In genomic region chr19:5424782-5425741, GRCm38 (mm10) we compare ENCODE assay signal across 8 mouse cellular contexts. TPM values are rescaled to one million over a fixed set of nuclear protein-coding genes. Genes with fewer than 3 reads are reported as not detected.
DNase-seq lines count a peak whose midpoint lies in the region; ATAC-seq and TF ChIP-seq lines count a peak whose summit lies in the region.

Drap1 (minus strand) TSS chr19:5424979.
AI837181 (plus strand) TSS chr19:5425144.

- ATAC-seq in heart, embryonic 12.5 days (ENCODE audit: insufficient number of reproducible peaks, low FRiP score), result peak; percentile 91
- ATAC-seq in kidney, postnatal 0 days (replicated peaks; ENCODE audit: low FRiP score, low read depth), result peak; percentile 85
- peak; percentile 90 for ATAC-seq in liver, embryonic 11.5 days (replicated peaks; ENCODE audit: low FRiP score)
- peak; percentile 92 for ATAC-seq in stomach, embryonic 14.5 days (ENCODE audit: insufficient number of reproducible peaks, insufficient read depth, low FRiP score, low read depth)

- peak within 1 kb of the TSS; percentile 91 for H3K27ac ChIP-seq in heart, embryonic 12.5 days (ENCODE audit: poor library complexity, severe bottlenecking)
- peak within 1 kb of the TSS; percentile 92 for H3K27ac ChIP-seq in kidney, postnatal 0 days
- H3K27ac ChIP-seq in liver, embryonic 11.5 days (ENCODE audit: low read depth, low read length), result peak within 1 kb of the TSS; percentile 83
- peak within 1 kb of the TSS; percentile 90 for H3K27ac ChIP-seq in stomach, embryonic 14.5 days (ENCODE audit: low read length)

- H3K9ac ChIP-seq in heart, embryonic 12.5 days, result peak within 1 kb of the TSS; percentile 91
- peak within 1 kb of the TSS; percentile 85 for H3K9ac ChIP-seq in kidney, postnatal 0 days (ENCODE audit: low read depth, low read length)
- peak within 1 kb of the TSS; percentile 91 for H3K9ac ChIP-seq in liver, embryonic 11.5 days (ENCODE audit: low read depth, low read length)
- H3K9ac ChIP-seq in stomach, embryonic 14.5 days (replicated peaks; ENCODE audit: low read depth, low read length), result peak within 1 kb of the TSS; percentile 92

- peaks cover 47% of the 10 kb centered on the region for H3K36me3 ChIP-seq in C2C12 (ENCODE audit: control insufficient read depth, insufficient read depth)
- peaks cover 45% of the 10 kb centered on the region for H3K36me3 ChIP-seq in erythroblast, embryonic 14.5 days (ENCODE audit: control insufficient read depth)
- peaks cover 50% of the 10 kb centered on the region for H3K36me3 ChIP-seq in heart, embryonic 12.5 days
- H3K36me3 ChIP-seq in kidney, postnatal 0 days (ENCODE audit: insufficient read depth, low read length), result peaks cover 23% of the 10 kb centered on the region; the same call in 1 of the 2 replicates
- peaks cover 19% of the 10 kb centered on the region; the same call in 1 of the 2 replicates for H3K36me3 ChIP-seq in liver, embryonic 11.5 days (ENCODE audit: control insufficient read depth, insufficient read depth, low read length)
- H3K36me3 ChIP-seq in stomach, embryonic 14.5 days (ENCODE audit: control insufficient read depth, insufficient read depth, low read length), result peaks cover 20% of the 10 kb centered on the region

- no peaks in the 10 kb centered on the region for H3K9me3 ChIP-seq in erythroblast, embryonic 14.5 days (ENCODE audit: control insufficient read depth, low read length)
- H3K9me3 ChIP-seq in heart, embryonic 12.5 days (replicated peaks), result no peaks in the 10 kb centered on the region
- no peaks in the 10 kb centered on the region for H3K9me3 ChIP-seq in kidney, postnatal 0 days (replicated peaks; ENCODE audit: low read length)
- no peaks in the 10 kb centered on the region for H3K9me3 ChIP-seq in liver, embryonic 11.5 days (ENCODE audit: control insufficient read depth, low read length)
- H3K9me3 ChIP-seq in stomach, embryonic 14.5 days (ENCODE audit: control insufficient read depth, low read depth, low read length), result no peaks in the 10 kb centered on the region

- H3ac ChIP-seq in C2C12 (ENCODE audit: control insufficient read depth, insufficient read length, low read depth), result peak within 1 kb of the TSS; percentile 94

- DNase-seq in brain, embryonic 14.5 days (ENCODE audit: low read depth), result peak; percentile 99
- peak; percentile 99 for DNase-seq in kidney, postnatal 0 days (ENCODE audit: low spot score)
- DNase-seq in liver, embryonic 11.5 days (ENCODE audit: low spot score), result peak; percentile 98
- DNase-seq in naive thymus-derived CD4-positive, alpha-beta T cell, adult 2 months (ENCODE audit: low read depth), result peak; percentile 97

- H3K4me3 ChIP-seq in C2C12 (ENCODE audit: insufficient read depth, poor library complexity, severe bottlenecking), result peak within 1 kb of the TSS; percentile 95
- H3K4me3 ChIP-seq in erythroblast, embryonic 14.5 days (replicated peaks), result peak within 1 kb of the TSS; percentile 89
- H3K4me3 ChIP-seq in heart, embryonic 12.5 days, result peak within 1 kb of the TSS; percentile 89
- H3K4me3 ChIP-seq in kidney, postnatal 0 days (replicated peaks; ENCODE audit: low read depth, low read length), result peak within 1 kb of the TSS; percentile 67
- peak within 1 kb of the TSS; percentile 88 for H3K4me3 ChIP-seq in liver, embryonic 11.5 days (ENCODE audit: low read depth, low read length)
- H3K4me3 ChIP-seq in stomach, embryonic 14.5 days (ENCODE audit: low read depth, low read length), result peak within 1 kb of the TSS; percentile 69

- peaks cover 36% of the 10 kb centered on the region for H3K79me3 ChIP-seq in C2C12 (ENCODE audit: low read depth)

- no peak for TF ChIP-seq CTCF in C2C12 (IDR thresholded peaks at IDR 0.05; ENCODE audit: control insufficient read depth, insufficient read depth, insufficient read length)
- TF ChIP-seq CTCF in brain, embryonic 14.5 days (IDR thresholded peaks at IDR 0.05; ENCODE audit: borderline replicate concordance, extremely low read depth, insufficient read depth, insufficient read length), result no peak
- no peak for TF ChIP-seq CTCF in kidney, postnatal 0 days (IDR thresholded peaks at IDR 0.05; ENCODE audit: low read depth)

- H3K27me3 ChIP-seq in C2C12 (ENCODE audit: control insufficient read depth, insufficient read depth, insufficient read length), result no peaks in the 10 kb centered on the region
- no peaks in the 10 kb centered on the region for H3K27me3 ChIP-seq in erythroblast, embryonic 14.5 days (ENCODE audit: control insufficient read depth)
- H3K27me3 ChIP-seq in heart, embryonic 12.5 days (replicated peaks), result no peaks in the 10 kb centered on the region
- no peaks in the 10 kb centered on the region for H3K27me3 ChIP-seq in kidney, postnatal 0 days (ENCODE audit: insufficient read depth, low read length)
- no peaks in the 10 kb centered on the region for H3K27me3 ChIP-seq in liver, embryonic 11.5 days (replicated peaks; ENCODE audit: control insufficient read depth, insufficient read depth, low read length)
- H3K27me3 ChIP-seq in stomach, embryonic 14.5 days (ENCODE audit: control insufficient read depth, insufficient read depth, low read length), result no peaks in the 10 kb centered on the region

- peaks cover 68% of the 10 kb centered on the region for H3K79me2 ChIP-seq in C2C12 (ENCODE audit: control insufficient read depth, insufficient read depth)

- peaks cover 42% of the 10 kb centered on the region for H3K4me1 ChIP-seq in erythroblast, embryonic 14.5 days (ENCODE audit: control insufficient read depth)
- peaks cover 29% of the 10 kb centered on the region for H3K4me1 ChIP-seq in heart, embryonic 12.5 days (replicated peaks)
- H3K4me1 ChIP-seq in kidney, postnatal 0 days (replicated peaks; ENCODE audit: insufficient read depth, low read length), result peaks cover 30% of the 10 kb centered on the region
- H3K4me1 ChIP-seq in liver, embryonic 11.5 days (replicated peaks; ENCODE audit: control insufficient read depth, insufficient read depth, low read length), result peaks cover 21% of the 10 kb centered on the region
- peaks cover 21% of the 10 kb centered on the region for H3K4me1 ChIP-seq in stomach, embryonic 14.5 days (ENCODE audit: control insufficient read depth, insufficient read depth, low read length)

- 0 out of 2 replicates have a peak, but pooled peaks have one; percentile 24 for TF ChIP-seq POLR2A in brain, embryonic 14.5 days (IDR thresholded peaks at IDR 0.05; ENCODE audit: borderline replicate concordance, extremely low read depth, insufficient read depth, insufficient read length, poor library complexity, severe bottlenecking)

- under 1% methylated on average over 77 of the region's 87 CpGs for WGBS in heart, embryonic 12.5 days
- under 1% methylated on average over 62 of the region's 87 CpGs for WGBS in kidney, postnatal 0 days
- WGBS in liver, embryonic 11.5 days, result under 1% methylated on average over 84 of the region's 87 CpGs
- WGBS in stomach, embryonic 14.5 days, result under 1% methylated on average over 86 of the region's 87 CpGs

- H3K4me2 ChIP-seq in heart, embryonic 12.5 days, result peak within 1 kb of the TSS; percentile 94
- H3K4me2 ChIP-seq in kidney, postnatal 0 days (ENCODE audit: low read length), result peak within 1 kb of the TSS; percentile 78
- H3K4me2 ChIP-seq in liver, embryonic 11.5 days, result peak within 1 kb of the TSS; percentile 93
- H3K4me2 ChIP-seq in stomach, embryonic 14.5 days (replicated peaks; ENCODE audit: low read depth, low read length), result peak within 1 kb of the TSS; percentile 91

TF ChIP-seq in C2C12, 6 proteins besides CTCF, POLR2A, EP300 and RAD21:
- no peak for TF ChIP-seq CEBPB (IDR thresholded peaks at IDR 0.05; ENCODE audit: low read depth)

RNA-seq across cellular contexts. Expression of gene Drap1, which starts in this region (rescaled TPM):
- 428 TPM for polyA plus RNA-seq in C2C12 (2012; fragmentation: generic; extraction: Trizol)
- polyA plus RNA-seq in brain, embryonic 14.5 days (2012; rRNA removed), result 224 and 257 TPM in 2 replicates
- 25.1 and 29.2 TPM in 2 replicates for polyA plus RNA-seq in erythroblast, embryonic 14.5 days (2012)
- 190 and 194 TPM in 2 replicates for polyA plus RNA-seq in heart, embryonic 12.5 days (2016; fragmentation: Nextera tagmentation; extraction: Ambion mirVana)
- 237 and 246 TPM in 2 replicates for polyA plus RNA-seq in kidney, postnatal 0 days (2015; fragmentation: Nextera tagmentation; extraction: Ambion mirVana)
- 124 and 151 TPM in 2 replicates for polyA plus RNA-seq in liver, embryonic 11.5 days (2014; fragmentation: Nextera tagmentation; extraction: Ambion mirVana)
- 191 and 198 TPM in 2 replicates for polyA plus RNA-seq in stomach, embryonic 14.5 days (2014; fragmentation: Nextera tagmentation; extraction: Ambion mirVana)

RNA-seq across cellular contexts. Expression of gene AI837181, which starts in this region (rescaled TPM):
- polyA plus RNA-seq in C2C12 (2012; fragmentation: generic; extraction: Trizol), result 90.3 TPM
- 86.4 and 106 TPM in 2 replicates for polyA plus RNA-seq in brain, embryonic 14.5 days (2012; rRNA removed)
- 3.1 and 3.7 TPM in 2 replicates for polyA plus RNA-seq in erythroblast, embryonic 14.5 days (2012)
- 38.8 and 39.5 TPM in 2 replicates for polyA plus RNA-seq in heart, embryonic 12.5 days (2016; fragmentation: Nextera tagmentation; extraction: Ambion mirVana)
- polyA plus RNA-seq in kidney, postnatal 0 days (2015; fragmentation: Nextera tagmentation; extraction: Ambion mirVana), result 55.7 and 55.8 TPM in 2 replicates
- polyA plus RNA-seq in liver, embryonic 11.5 days (2014; fragmentation: Nextera tagmentation; extraction: Ambion mirVana), result 24.2 and 27.2 TPM in 2 replicates
- 35.8 and 39.2 TPM in 2 replicates for polyA plus RNA-seq in stomach, embryonic 14.5 days (2014; fragmentation: Nextera tagmentation; extraction: Ambion mirVana)

Comparison
In these comparisons a context has a peak if more than half of its experiments do, and no peak if none do; other contexts are left out.
1. Peak in every context shown above with its lines: DNase-seq, ATAC-seq, H3K4me3 ChIP-seq and H3K27ac ChIP-seq.